Mouse (Mus musculus) hematopoietic stem cell, adult 5-6 weeks (primary cell): Measurements from ENCODE around the gene Duoxa1. TPM values are rescaled to one million over a fixed set of nuclear protein-coding genes. Genes with fewer than 3 reads are reported as not detected.

Experiments used
- total RNA-seq: library from RNA; stranded (forward); fragments of 172-1452, 232-1000 nt; gene quantifications from 2 replicates; pipeline ENCODE4 v1.2.3, GENCODE M21; 2017

The Duoxa1 gene
- total RNA-seq, 1 experiment from 2014 or later: not detected

Other genes starting within 250 kb of the Duoxa1 start
- 13.6 and 16.4 TPM in 2 replicates for gene Spg11, start 195.3 kb downstream of the Duoxa1 start, total RNA-seq
- gene B2m, start 166.0 kb downstream of the Duoxa1 start, total RNA-seq: 3,422 and 3,507 TPM in 2 replicates
- gene Trim69, start 153.0 kb downstream of the Duoxa1 start, total RNA-seq: not detected in 2 replicates
- 0.44 TPM in 1 of 2 replicates, not detected in the other for gene Patl2, start 127.5 kb downstream of the Duoxa1 start, total RNA-seq
- gene Terb2, start 127.5 kb downstream of the Duoxa1 start, total RNA-seq: not detected in 2 replicates
- 84.5 and 113 TPM in 2 replicates for gene Sord, start 79.0 kb downstream of the Duoxa1 start, total RNA-seq
- 0.06 TPM in 1 of 2 replicates, not detected in the other for gene Duox2, start 15.3 kb downstream of the Duoxa1 start, total RNA-seq
- not detected in 2 replicates for gene Duoxa2, start 14.8 kb downstream of the Duoxa1 start, total RNA-seq
- not detected in 2 replicates for gene Duox1, start 1.9 kb upstream of the Duoxa1 start, total RNA-seq
- 2.8 and 4.7 TPM in 2 replicates for gene Shf, start 55.4 kb upstream of the Duoxa1 start, total RNA-seq
- gene Slc28a2, start 112.7 kb upstream of the Duoxa1 start, total RNA-seq: 25.6 and 36.6 TPM in 2 replicates
- 1.1 TPM in 1 of 2 replicates, not detected in the other for gene Gm14085, start 171.2 kb upstream of the Duoxa1 start, total RNA-seq